Mouse (Mus musculus): Measurements from ENCODE around the gene Gm17606.
A peak's percentile ranks its signal among the peaks of the same experiment; 100 is the strongest.

The Gm17606 gene

DNA sequence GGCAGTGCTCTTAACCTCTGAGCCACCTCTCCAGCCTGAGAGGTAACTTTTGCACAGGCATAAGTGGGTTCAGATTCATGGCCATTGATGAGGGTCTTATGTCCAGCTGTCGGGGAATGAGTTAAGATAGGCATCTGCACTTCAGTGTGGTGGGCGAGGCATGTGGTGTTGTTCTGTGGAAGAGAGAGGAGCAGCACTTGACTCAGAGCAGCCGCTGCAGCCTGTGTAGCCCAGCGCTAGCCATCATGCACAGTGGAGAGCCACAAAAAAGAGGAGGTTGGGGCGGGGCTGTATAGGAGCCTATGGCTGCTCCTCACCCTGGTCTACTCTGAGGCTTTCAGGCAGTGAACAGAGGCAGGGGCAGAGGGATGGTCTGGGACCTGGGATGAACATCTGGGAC lies 12.6 kb upstream of the Gm17606 start:
- no peak for DNase-seq

DNA sequence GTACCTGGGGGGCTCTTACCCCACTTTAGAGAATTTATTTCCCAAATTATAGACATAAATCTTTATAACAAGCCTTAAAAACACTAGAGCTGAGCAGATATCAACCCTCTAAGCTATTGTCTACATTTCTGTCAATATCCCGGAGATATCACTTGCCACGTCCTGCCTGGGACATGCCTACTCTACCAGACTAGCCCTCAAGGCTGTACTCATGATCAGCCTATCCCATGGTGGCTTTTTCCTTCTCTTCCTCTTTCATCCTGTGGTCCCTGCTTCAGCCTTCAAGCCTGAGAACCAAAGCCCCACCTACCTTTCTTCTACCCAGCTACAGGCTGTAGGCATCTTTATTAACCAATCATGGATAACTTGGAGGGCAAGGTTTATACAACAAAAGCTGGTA lies 11.0 kb upstream of the Gm17606 start:
- DNase-seq = no peak

DNA sequence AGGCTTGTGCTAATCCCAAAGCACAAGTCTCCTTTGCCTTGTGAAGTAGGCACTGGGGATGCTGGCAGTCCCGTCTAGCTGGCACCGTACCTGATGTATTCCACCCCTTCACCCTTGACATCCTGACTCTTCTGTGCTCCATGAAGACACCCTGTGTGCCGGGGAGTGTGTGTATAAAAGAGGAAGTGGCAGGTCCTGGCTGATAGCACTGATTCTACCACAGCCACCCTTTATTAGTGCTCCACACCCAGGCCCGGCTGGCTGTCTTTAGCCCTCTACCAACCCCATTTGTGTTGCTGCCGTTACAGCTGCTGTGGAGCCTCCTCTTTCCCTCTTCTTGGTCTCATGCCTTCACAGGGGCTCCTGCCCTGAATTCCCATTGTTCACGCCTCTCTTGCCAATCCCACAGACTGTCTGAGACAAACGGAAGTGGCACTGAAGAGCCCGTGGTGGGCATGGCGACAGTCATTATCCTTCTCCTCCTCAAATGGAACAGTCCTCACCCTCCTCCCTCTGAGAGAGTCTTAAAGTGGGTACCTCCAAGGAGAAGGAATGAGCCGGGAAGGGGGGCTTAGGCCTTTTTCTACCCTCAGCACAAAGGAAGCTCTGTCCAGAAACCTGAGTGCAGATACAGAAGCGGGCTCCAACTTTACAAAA lies 10.0 kb upstream of the Gm17606 start:
- DNase-seq = no peak

DNA sequence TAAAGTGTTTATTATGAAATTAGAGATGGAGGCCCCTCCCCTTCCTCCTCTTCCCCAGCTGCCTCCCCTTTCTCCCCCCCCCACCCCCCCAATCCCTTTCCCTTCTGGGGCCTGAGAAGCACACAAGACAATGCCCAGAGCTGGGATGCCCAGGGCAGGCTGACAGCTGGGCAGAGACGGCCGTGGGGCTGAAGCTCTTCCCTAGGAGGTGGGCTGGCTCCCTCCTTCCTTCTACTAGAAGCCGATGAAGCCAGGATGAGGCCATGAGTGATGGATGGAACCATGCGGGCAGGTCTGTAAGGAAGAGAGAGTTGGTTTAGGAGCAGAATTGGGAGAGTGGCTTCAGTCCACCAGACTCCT lies 9.5 kb upstream of the Gm17606 start:
- DNase-seq = no peak

DNA sequence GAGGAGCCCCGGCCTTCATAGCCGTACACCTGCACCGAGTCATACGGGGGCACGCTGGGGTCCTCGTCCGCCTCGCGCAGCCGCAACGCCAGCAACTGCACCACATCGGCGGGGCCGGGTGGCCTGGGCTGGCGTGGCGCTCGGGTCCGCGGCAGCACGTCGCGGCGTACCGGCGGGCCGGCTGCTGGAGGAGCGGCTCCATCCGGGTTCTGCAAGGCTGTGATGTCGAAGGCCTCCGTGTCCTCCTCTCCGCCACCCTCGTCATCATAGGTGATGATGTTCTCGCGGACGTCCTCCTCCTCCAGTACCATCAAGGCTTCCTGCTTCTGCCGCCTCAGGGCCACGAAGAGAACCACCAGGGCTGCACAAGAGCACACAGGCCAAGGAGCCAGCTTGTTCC lies 8.5 kb upstream of the Gm17606 start:
- no peak for DNase-seq

DNA sequence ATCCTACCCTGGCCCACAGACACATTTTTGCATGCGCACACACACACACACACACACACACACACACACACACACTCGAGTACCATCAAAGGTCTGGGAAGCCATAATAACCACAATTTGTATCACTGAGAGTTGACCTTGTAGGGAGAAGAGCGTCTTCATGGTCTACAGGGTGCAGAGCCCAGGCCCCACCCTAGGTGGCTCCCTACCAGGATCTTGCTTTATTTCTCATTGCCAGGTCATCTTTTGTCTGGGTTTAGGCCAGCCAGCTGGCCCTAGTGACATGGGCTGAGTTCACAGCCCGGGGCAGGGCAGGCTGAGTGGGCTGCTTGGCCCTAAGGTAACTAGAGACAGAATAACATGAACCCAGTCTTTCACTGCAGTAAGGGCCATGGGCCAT lies 6.6 kb upstream of the Gm17606 start:
- peak in 1 of 2 experiments; percentile 47 for DNase-seq

DNA sequence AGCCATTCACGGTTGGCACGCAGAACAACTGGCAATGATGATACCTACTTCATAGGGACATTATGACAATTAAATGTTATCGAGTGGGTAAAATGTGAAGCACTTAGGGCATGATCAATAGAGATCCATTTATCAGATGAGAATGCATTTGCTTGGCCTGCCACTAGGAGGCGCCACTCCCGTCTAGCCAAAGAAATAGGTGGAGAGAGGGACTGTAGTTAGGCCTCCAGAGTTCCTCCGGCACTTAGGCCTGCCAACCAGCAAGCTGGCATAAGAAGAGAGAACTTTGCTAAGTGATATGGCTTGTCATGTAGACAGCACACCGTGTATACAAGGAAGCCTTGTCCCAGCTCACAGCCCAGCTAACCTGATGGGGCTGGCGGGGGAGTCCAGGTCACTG lies 3.8 kb upstream of the Gm17606 start:
- DNase-seq = peak; percentile 32 to 77

DNA sequence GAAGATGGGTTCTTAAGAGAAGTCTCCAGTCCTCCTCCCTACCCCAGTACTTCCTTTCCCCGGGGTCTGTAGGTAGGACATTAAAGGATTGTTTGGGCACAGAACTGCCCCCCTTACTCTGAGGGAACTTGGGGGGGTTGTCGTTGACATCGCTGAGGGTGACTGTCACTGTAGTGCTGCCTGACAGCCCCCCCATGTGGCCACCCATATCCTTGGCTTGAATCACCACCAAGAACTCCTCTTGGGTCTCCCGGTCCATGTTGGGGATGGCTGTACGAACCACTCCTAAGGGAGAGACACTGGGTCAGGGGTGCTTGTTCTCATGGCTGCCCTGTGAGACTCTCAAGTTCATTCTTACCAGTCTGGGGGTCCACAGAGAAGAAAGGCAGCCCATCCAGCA lies 2.5 kb upstream of the Gm17606 start:
- no peak for DNase-seq

DNA sequence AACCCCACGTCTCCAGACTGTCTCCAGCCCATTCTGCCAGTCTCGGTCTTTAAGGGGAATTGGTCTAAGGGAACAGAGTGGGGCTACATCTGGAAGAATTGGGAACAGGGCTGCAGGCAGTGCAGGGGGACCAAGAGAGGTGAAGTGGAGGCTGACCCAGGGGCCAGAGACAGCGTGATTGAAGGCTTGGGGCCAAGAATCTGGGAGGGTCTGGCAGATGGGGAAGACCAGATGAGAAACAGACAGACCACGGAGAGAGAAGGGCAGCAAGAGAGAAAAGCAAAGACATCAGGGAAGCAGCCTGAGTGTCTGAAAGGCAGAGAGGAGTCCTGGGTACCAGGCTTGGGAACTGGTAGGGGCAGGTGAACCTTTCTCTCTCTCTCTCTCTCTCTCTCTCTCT lies 631 bp upstream of the Gm17606 start:
- DNase-seq = no peak

DNA sequence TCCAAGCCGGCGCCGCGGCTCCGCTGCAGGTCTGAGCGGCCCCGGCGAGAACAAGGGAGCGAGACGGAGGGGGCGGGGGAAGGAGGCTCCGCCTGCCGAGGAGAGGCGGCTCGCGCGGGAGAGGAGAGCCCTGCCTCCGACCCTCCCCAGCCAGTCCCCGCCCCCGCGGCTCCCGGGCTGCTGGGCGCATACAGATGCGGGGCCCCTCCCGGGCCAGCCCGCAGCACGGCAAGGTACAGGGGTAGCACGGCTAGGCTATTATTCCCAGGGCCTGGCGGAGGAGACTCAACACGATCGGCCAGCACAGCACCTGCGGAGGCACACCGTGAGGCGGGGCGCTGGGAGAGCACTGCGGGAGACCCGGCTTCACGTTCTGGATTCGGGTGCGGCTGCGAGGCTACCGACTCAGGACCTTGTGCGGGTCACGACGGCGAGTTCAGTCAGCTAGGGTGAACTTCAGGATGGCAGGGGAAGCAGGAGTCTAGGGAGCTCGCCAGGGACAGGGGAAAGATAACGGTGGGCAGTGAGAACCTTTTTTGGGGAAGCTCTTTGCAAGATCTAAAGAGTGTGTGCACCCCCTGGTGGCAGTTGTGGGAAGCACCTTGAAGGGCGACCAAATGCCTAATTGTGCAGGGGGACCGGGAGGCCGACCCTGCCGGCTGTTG lies 685 bp downstream of the Gm17606 start, which contains the start of gene Cdh24:
Cdh24 (minus strand) TSS at position 60 of the 665 bp plus-strand sequence.
- peak; percentile 91 to 95 for DNase-seq

DNA sequence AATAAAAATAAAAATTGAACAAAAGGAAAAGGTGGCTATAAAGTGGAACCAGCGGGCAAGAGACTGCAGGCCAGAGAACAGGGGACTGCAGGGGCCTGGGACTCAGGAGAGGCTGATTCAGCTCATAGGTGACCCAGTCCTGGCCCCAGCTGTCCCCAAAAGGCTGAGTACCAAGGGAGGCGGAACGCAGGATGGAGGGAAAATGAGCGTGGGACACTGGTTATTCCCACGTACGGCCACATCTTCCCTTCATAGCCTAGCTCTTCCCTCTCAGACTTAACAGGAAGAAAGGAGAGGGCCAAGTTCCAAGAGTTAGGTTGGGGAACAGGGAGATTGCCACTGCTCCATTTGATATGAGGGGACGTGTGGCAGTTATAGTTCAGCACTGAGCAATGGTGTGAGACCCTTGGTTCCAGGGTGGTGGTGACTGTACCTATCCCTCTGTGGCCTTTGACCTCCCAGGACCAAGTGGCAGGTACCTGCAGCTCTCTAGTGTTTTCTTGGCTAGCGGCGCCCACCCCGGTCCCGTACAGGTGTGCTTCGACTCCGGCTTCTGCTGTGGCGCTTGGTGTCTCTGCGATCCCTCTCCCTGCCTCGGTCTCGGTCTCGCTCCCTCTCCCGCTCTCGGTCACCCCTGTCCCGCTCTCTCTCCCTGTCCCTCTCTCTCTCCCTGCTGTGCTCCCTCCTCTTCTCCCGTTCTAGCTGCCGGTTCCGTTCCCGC lies 1.6 kb downstream of the Gm17606 start:
- DNase-seq = no peak

DNA sequence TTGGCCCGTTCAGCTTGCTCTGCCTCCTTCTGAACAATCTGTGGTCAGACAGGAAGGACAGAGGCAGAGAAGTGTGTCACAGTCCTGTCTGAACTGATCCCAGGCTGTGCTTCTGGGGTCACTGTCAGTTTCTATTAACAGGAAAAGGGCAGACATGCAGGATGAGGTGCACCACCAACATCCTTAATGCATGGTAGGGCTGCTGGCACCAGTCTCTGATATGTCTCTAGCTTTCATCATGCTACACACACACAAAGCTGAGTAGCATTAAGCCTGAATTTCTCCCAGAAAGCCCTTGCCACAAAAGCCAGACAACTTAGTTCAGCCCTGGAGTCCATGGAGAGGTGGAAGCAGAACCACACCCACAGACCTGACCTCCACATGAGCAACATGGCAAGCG lies 2.3 kb downstream of the Gm17606 start:
- no peak for DNase-seq

DNA sequence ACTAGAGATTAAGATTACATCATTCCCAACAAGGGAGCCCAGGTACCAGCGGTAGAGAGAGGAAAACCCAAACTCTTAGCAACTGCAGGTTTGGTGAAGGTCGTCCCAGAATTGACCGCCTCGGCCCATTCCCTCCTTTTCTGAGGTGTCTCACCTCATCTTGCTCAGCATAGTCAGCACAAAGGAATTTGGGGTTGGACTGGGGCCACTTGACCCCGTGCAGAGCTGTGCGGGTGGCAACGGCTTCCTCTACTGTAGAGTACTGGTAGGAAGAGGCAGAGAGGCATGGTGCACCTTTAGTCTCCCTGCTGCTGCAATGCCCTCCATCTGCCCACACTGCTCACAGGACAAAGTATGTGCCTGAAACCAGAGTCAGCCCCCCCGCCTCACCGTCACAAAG lies 3.5 kb downstream of the Gm17606 start:
- DNase-seq = no peak

DNA sequence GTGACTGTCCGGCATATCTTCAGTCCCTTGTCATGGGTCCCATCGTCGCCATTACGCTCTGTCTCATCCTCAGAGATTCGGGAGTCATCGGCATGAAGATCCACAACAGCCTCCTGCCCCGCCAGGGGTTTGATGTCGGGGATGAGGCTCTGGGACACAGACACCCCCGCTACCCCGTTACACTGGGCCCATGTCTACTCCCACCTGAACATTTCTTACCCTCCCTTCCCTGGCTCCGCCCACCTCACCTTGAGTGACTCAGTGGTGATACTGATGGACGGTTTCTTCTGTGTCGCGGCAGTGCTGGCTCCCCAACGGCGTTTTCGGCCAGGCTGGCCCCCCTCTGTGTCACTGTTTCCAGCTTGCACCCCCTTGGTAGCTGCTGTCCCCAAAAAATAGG lies 5.7 kb downstream of the Gm17606 start:
- DNase-seq = no peak

DNA sequence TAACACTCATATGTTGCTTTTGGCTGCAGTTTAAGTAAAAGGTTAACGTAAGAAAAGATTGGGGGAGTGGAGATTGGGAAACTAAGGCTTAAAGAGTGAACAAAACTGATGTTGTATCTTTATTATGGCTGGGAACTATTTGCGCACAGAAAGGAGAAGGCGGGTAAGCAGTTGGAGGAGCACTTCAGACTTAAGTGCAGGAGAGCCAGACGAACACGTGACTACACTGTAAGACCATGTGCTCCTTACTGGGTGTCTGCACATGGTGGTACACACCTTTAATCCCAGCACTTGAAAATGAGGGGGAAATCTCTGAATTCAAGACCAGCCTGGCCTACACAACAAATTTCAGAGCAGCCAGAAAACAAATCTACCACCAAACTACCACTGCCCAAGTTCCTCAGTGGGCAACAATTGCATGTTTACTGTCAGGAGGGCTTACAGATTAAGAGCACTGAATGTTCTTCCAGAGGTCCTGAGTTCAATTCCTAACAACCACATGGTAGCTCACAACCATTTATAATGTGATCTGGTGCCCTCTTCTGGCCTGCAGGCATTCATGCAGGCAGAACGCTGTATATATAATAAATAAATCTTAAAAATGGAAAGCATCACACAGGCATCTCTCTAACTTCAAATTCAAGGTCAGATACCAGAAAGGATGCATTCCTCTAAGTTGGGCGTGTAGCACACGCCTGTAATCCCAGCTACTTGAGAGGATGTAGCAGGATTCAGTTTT lies 6.3 kb downstream of the Gm17606 start:
- no peak for DNase-seq

DNA sequence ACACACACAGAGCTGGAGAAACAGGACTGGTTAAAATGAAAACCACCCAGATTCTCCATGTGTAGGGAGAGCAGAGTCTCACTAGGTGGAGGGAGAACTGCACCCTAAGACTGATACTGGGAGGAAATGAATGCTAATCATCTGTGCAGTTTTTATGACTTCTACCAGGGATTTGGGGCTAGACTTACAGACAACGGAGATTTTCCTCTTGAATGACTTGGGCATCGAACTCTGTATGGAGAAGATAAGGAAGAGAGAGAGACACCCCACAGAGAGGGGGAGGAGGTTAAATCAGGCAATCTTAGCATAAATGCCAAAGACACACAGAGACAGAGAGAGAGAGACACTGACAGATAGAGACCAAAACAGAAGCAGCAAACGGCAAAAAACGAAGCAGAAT lies 7.1 kb downstream of the Gm17606 start:
- no peak for DNase-seq

DNA sequence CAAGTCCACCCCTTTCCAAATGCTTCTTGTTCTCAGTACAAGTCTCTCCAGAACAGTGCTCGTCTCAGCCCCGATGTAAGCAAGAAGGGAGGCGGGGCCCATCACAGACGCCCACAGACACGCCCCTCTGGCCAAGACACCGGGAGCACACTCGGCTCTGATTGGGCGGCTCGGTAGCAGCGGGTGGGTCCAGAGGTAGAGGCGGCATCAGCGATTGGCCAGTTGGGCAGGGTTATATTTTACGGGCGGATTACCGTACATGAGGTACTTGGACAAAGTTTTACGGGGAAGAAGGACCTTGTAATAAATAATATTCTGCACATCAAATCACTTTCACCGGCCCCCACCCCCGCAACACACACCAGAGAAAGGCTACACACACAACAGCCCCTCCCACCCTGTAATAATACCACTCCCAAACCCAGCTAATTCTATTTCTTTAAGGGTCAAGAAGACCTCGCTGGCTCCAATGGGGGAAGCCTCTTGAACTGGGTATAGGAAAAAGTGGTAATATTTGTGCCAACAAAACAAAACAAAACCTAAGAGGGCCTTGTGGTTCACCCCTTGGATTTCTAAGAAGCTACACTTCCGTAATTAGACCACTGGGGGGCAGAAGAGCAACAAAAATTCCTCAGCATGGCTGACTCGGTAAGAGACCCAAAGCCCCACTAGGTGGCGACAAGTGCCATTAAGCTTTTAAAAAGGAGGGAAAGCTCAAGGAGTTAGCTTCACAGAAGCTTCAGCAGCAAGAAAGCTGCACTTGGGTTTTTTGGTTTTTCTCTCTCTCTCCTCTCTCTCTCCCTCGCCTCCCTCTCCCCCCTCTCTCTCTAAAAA lies 10.1 kb downstream of the Gm17606 start:
- peak; percentile 86 to 92 for DNase-seq

DNA sequence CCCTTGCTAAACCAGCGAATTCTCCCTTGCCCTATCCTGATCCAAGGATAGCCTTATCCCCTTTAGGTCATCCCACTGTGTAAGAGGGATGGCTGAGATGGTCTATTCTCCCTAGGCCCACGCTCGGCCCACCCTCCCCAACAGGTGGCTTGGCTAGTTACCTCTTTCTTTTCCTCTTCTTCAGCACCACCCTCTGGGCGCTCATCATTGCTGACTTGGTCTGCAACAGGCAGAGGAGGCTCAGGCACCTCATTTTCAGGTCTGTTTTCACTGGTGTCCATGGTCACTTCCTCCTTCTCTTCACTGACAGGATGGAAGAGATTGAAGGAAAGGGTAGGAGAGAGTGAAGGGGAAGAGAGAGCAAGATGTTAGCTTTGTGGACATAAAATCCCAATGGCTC lies 10.8 kb downstream of the Gm17606 start:
- DNase-seq = no peak

DNA sequence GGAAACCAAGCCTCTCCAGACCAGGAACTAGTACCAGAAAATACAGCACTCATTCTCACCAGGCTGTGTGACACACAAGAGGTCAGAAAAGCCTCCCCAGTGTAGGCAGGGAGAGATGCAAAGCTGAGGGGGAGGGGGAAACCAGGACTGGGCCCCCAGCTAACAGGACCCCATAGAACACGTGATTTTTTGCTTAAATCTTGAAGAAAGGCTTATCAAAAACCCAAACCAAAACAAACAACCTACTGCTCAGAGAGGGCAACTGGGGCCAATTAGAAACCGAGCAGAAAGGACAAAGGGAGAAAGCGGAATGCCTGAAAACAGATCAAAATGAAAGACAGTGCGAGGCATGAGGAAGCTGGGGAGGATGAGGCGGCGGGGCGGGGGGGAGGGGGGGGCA lies 12.0 kb downstream of the Gm17606 start:
- no peak for DNase-seq

DNA sequence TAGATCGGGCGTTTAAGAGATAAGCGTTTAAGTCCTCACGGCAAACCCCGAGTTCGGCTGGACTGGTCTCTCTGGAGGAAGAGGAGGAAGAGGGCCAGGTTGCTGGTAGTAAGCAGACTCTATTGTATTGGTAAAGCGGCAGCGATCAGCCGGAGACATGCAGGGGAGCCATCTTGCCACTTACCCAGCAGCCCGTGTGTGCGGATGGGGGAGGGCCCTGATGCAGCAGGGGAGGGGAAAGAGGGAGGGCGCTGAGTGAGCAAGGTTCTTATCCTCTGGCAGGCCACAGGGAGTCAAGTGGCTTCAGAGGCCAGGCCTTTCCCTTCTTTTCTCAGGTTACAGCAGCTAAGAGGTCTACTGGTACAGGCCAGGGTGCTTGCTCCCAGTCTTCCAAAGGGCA lies 12.7 kb downstream of the Gm17606 start:
- DNase-seq = peak; percentile 91 to 95

DNA sequence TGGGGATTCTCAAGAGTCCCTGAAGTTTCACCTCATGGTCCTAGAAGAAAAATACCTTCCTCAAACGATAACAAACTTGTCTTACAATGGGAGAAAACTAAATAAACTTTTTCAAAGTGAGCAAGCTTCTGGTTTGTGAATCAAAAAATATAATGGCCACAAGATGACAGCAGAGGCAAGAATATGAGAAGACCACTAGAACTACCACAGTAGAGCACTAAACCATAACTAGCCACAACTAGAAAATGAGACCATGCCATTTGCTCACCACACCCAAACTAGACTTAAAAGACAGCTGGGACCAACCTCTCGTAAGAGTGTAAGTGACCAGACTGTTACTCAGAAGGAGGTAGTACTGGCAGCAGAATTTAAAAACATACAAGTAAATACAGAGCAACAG lies 19.3 kb downstream of the Gm17606 start:
- peak in 1 of 2 experiments; percentile 26 for DNase-seq

DNA sequence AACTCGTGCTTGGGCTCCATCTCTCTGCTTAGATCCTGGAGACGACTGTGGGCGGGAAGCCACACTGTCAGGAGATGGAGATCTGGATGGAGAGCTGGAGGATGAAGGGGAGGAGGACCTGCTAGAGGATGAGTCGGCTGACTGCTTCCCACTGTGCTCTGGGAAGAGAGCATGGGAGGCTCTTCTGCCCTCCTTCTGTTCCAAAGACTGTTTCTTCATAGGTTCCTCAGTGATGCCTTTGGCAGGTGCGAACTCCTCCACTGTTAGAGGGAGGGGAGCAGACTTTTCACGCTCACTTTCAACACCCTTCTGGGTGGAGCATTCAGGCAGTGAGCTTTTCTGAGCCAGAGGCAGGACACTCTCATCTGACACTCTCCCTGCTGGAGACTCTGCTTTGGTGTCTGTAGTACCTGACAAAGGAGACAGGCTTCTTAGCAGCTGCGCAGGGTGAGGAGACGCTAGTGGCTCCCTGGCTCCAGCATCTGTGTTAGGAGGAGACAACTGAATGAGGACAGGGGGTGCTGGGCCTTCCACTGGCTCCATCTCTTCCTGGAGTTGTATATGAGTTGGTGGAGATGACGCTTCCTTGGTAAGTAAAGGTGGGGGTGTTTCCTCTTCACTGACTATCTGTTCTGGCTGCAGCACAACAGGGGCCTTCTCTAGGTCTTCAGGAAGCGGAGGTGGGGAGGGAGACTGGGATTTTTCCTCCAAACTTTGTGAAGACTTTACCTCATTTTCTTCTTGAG lies 23.9 kb downstream of the Gm17606 start:
- DNase-seq = no peak

Data from kidney, postnatal 36 days (tissue).